Comparison of ENCODE assay signal across 19 mouse cellular contexts in genomic region chr6:95717071-95717470, GRCm38 (mm10). TPM values are rescaled to one million over a fixed set of nuclear protein-coding genes. Genes with fewer than 3 reads are reported as not detected.
DNase-seq lines count a peak whose midpoint lies in the region; ATAC-seq and TF ChIP-seq lines count a peak whose summit lies in the region.
"Had no signal": no experiment of that assay in that cellular context is flagged by ENCODE, and none has a peak within 500 bp of the region (broad histone marks: within the 10 kb centered on the region; RNA-seq: fewer than 3 reads in every experiment).

No protein-coding gene starts in this region.

- H3K9me3 ChIP-seq in megakaryocyte, embryonic 14.5 days = 0 out of 2 replicates have a peak, but pooled peaks cover 2% of the 10 kb centered on the region
- no peaks in the 10 kb centered on the region for H3K9me3 ChIP-seq in liver, embryonic 13.5 days (replicated peaks)
- H3K9me3 ChIP-seq: embryonic facial prominence, embryonic 12.5 days; hindbrain, embryonic 10.5 days; limb, embryonic 13.5 days; neural tube, embryonic 15.5 days had no signal

- no peak overlapping the region; the same call in 1 of the 2 replicates for H3K27ac ChIP-seq in liver, embryonic 13.5 days
- no peak overlapping the region for H3K27ac ChIP-seq in left cerebral cortex, adult 2 months
- H3K27ac ChIP-seq: embryonic facial prominence, embryonic 12.5 days; hindbrain, embryonic 10.5 days; limb, embryonic 13.5 days; neural tube, embryonic 15.5 days had no signal

- H3K4me2 ChIP-seq in liver, embryonic 13.5 days = peak overlapping the region; percentile 19

- peaks cover 54% of the 10 kb centered on the region for H3K4me1 ChIP-seq in megakaryocyte, embryonic 14.5 days
- H3K4me1 ChIP-seq in liver, embryonic 13.5 days (replicated peaks) = peaks cover 67% of the 10 kb centered on the region

- 53% methylated on average over 3 of the region's 3 CpGs for WGBS in liver, embryonic 13.5 days (ENCODE audit: insufficient replicate concordance)

- DNase-seq in heart, adult 11 months = peak; percentile 85
- no peak for DNase-seq in heart, postnatal 14 days
- DNase-seq in liver, embryonic 13.5 days = no peak
- no peak for DNase-seq in frontal cortex, postnatal 14 days (ENCODE audit: low spot score in 2 of 2)
- DNase-seq in heart, postnatal 25 days (ENCODE audit: low spot score) = no peak
- DNase-seq in left cerebral cortex, adult 2 months (ENCODE audit: extremely low spot score in 1 of 2, low spot score in 2 of 2) = no peak
- DNase-seq: adrenal gland, postnatal 14 days; cerebellum, adult 11-12 months; kidney, postnatal 10 days; layer of hippocampus, adult 9-11 months; lung, postnatal 14 days; right cerebral cortex, postnatal 25 days; thymus, postnatal 25 days had no signal

- no peak for ATAC-seq in megakaryocyte, adult 5-6 weeks (ENCODE audit: poor library complexity, severe bottlenecking)
- no peak for ATAC-seq in liver, embryonic 13.5 days (ENCODE audit: low read depth)

- H3K36me3 ChIP-seq in megakaryocyte, embryonic 14.5 days (replicated peaks; ENCODE audit: low read length) = no peaks in the 10 kb centered on the region
- H3K36me3 ChIP-seq in liver, embryonic 13.5 days = no peaks in the 10 kb centered on the region
- H3K36me3 ChIP-seq: embryonic facial prominence, embryonic 12.5 days; hindbrain, embryonic 10.5 days; limb, embryonic 13.5 days; neural tube, embryonic 15.5 days had no signal

- no peak for TF ChIP-seq CTCF in left cerebral cortex, adult 2 months (IDR thresholded peaks at IDR 0.05)

- intact Hi-C loops in heart, postnatal 14 days (cut with DNase I) = no loop called here
- intact Hi-C loops in heart, postnatal 25 days (cut with DNase I) = no loop called here
- intact Hi-C loops in left cerebral cortex, adult 2 months (cut with DNase I) = loop anchor here (10.0 kb wide), 2 partner anchors 378 to 518 kb away; no protein-coding TSS in a partner anchor

- no peaks in the 10 kb centered on the region for H3K27me3 ChIP-seq in megakaryocyte, embryonic 14.5 days (replicated peaks)
- no peaks in the 10 kb centered on the region for H3K27me3 ChIP-seq in liver, embryonic 13.5 days
- H3K27me3 ChIP-seq: embryonic facial prominence, embryonic 12.5 days; limb, embryonic 13.5 days; neural tube, embryonic 15.5 days had no signal

- H3K4me3 ChIP-seq in megakaryocyte, embryonic 14.5 days (replicated peaks) = peak overlapping the region; percentile 34
- H3K4me3 ChIP-seq in liver, embryonic 13.5 days (replicated peaks) = no peak overlapping the region
- H3K4me3 ChIP-seq in left cerebral cortex, adult 2 months = no peak overlapping the region
- H3K4me3 ChIP-seq: neural tube, embryonic 15.5 days had no signal

- H3K9ac ChIP-seq in liver, embryonic 13.5 days = no peak overlapping the region
- H3K9ac ChIP-seq: limb, embryonic 13.5 days; neural tube, embryonic 15.5 days had no signal

RNA-seq across cellular contexts. Expression of gene Suclg2, which starts 1.5 kb away (rescaled TPM):
- total RNA-seq in heart, postnatal 14 days (2021) = 100 to 1,000 TPM; 103 to 106 TPM
- 16.7 and 18.1 TPM in 2 replicates for polyA plus RNA-seq in megakaryocyte, embryonic 14.5 days (2012; ENCODE audit: insufficient read depth, low replicate concordance)
- total RNA-seq in megakaryocyte, adult 5-6 weeks (2015) = 10.2 and 10.7 TPM in 2 replicates
- total RNA-seq in megakaryocyte, adult 5-6 weeks (2017) = 29.6 and 36.1 TPM in 2 replicates
- 40.6 and 49.9 TPM in 2 replicates for polyA plus RNA-seq in liver, embryonic 13.5 days (2015; fragmentation: Nextera tagmentation; extraction: Ambion mirVana)
- 100 to 1,000 TPM; 124 to 133 TPM for total RNA-seq in heart, postnatal 25 days (2021)
- total RNA-seq in left cerebral cortex, adult 2 months (2021) = 10 to 100 TPM; 14.1 to 17.3 TPM
